Mouse (Mus musculus) spleen, adult 2 months (tissue): ENCODE results near the gene Trp73.

ENCODE experiments used
- CTCF ChIP-seq: fragments of 200-500 bp; IDR thresholded peaks from 2 replicates; pipeline ENCODE4 v1.5.1; 2011; ENCODE audit warnings: mild to moderate bottlenecking, inconsistent platforms; ENCODE audit not compliant: insufficient read depth, insufficient read length, insufficient replicate concordance; ENCODE audit errors: extremely low read depth
- POLR2A ChIP-seq: fragments of 200-500 bp; IDR thresholded peaks from 2 replicates; pipeline ENCODE4 v1.6.1; 2011; ENCODE audit warnings: low read depth, low read length, inconsistent platforms

DNA sequence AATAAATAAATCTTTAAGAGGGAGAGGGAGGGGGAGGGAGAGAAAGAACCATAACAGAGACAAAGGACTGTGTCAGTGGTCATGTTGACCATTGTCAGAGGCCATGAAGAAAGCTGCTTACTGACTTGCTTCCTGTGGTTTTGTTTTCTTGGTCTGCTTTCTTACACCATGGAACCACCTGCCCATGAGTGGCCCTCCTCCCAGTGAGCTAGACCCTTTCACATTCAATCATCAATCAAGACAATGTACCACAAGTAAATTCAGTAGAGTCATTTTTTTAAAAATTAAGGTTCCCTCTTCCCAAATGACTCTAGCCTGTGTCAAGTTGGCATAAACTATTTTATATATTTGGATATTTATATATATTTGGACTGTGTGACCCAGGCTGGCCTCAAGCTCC is 10.1 kb downstream of the Trp73 start:
- TF ChIP-seq CTCF (no peak), POLR2A (no peak)
